Mouse (Mus musculus) forebrain, embryonic 13.5 days (tissue): ENCODE data around the gene Prps1. TPM values are rescaled to one million over a fixed set of nuclear protein-coding genes. Genes with fewer than 3 reads are reported as not detected.
"Not testable (repeated sequence)": the region's sequence is repeated elsewhere in the genome, so short reads cannot be mapped to it uniquely, and the experiment has no call there.

Experiments used
- ATAC-seq: fragments of 200-750 bp; cut with Nextera tagmentation; 2 replicates; pipeline ENCODE4 v1.8.0; 2017
- H3K27ac ChIP-seq: fragments of 300-500 bp; sonication (generic); 2 replicates; pipeline ENCODE4 v1.5.1; 2015; ENCODE audit warnings: inconsistent platforms, mild to moderate bottlenecking, moderate library complexity
- H3K27me3 ChIP-seq: fragments of 300-500 bp; sonication (generic); 2 replicates; pipeline ENCODE4 v1.6.1; 2015; ENCODE audit warnings: mild to moderate bottlenecking, inconsistent platforms
- H3K36me3 ChIP-seq: fragments of 300-500 bp; sonication (generic); 2 replicates; pipeline ENCODE4 v1.6.1; 2015; ENCODE audit warnings: mild to moderate bottlenecking, inconsistent platforms; ENCODE audit not compliant: poor library complexity, severe bottlenecking
- H3K4me1 ChIP-seq: fragments of 300-500 bp; sonication (generic); 2 replicates; pipeline ENCODE4 v1.6.1; 2015; ENCODE audit warnings: inconsistent platforms
- H3K4me2 ChIP-seq: fragments of 300-500 bp; sonication (generic); 2 replicates; pipeline ENCODE4 v1.6.1; 2015; ENCODE audit warnings: inconsistent platforms, mild to moderate bottlenecking, moderate library complexity
- H3K4me3 ChIP-seq: fragments of 300-500 bp; sonication (generic); 2 replicates; pipeline ENCODE4 v1.5.1; 2015; ENCODE audit warnings: mild to moderate bottlenecking, inconsistent platforms
- H3K9ac ChIP-seq: fragments of 300-500 bp; sonication (generic); 2 replicates; pipeline ENCODE4 v1.6.1; 2015; ENCODE audit warnings: mild to moderate bottlenecking, inconsistent platforms
- H3K9me3 ChIP-seq: fragments of 300-500 bp; sonication (generic); replicated peaks from 2 replicates; pipeline ENCODE4 v1.6.1; 2016; ENCODE audit warnings: inconsistent platforms
- WGBS: fragments of 180-500 bp; shearing (Covaris S2); methylation state at CpG from one replicate; pipeline ENCODE4 v1.1.7; 2015; 5-methylcytosine and 5-hydroxymethylcytosine counted together
- polyA plus RNA-seq: library from polyadenylated mRNA; unstranded; fragments of >200 nt; fragmentation: Nextera tagmentation; extraction: Ambion mirVana; gene quantifications from 2 replicates; pipeline ENCODE4 v1.2.1, GENCODE M21; 2015

Prps1 gene
- polyA plus RNA-seq, 1 experiment from 2014 or later = 66.1 TPM

DNA sequence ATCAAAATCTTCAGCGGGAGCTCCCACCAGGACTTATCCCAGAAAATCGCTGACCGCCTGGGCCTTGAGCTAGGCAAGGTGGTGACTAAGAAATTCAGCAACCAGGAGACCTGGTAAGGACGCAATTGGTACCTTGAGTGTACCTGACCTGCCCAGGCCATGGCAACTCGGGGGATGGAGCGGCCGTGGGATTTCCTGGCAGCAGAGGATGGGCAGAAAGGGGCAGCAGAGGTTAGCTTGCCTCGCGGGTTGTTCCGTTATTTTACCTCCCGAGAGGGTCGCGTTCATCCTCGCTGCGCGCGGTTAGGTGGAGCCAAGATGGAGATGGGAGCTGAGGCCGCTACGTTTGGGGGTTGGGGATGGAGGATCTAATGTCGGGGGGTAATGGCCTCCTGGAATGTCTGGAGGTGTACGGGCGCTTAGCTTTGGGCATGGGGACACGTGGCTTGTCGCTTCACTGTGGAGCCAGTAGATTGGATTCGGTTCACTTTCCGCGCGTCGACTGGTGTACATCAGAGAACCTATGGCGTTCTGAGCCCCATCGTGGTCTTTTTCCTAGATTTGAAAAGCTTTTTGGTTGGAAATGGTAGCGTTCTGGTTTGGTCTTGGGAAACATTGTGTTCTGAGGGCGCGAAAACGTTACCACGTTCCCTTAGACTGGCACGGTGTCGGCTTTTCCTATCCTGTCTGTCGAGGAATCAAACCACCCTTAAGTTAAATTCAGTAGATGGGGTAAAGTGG is 508 bp downstream of the Prps1 start:
- H3K4me1 ChIP-seq = no peaks in the 10 kb centered on the region; the same call in 1 of the 2 replicates
- peak overlapping the region; percentile 59 for H3K4me2 ChIP-seq
- H3K27ac ChIP-seq = no peak overlapping the region
- H3K9ac ChIP-seq = peak overlapping the region; percentile 59
- H3K9me3 ChIP-seq = no peaks in the 10 kb centered on the region
- peak; percentile 73 for ATAC-seq
- H3K27me3 ChIP-seq = no peaks in the 10 kb centered on the region
- peak overlapping the region; percentile 56 for H3K4me3 ChIP-seq
- whole genome bisulfite sequencing = 19% methylated on average over 33 of the region's 39 CpGs
- H3K36me3 ChIP-seq = no peaks in the 10 kb centered on the region

GRCm38 (mm10) chrX:140457502-140457901 is 1.1 kb downstream of the Prps1 start:
- ATAC-seq = peak; percentile 17; the same call in 1 of the 2 replicates
- no peaks in the 10 kb centered on the region; the same call in 1 of the 2 replicates for H3K4me1 ChIP-seq
- H3K9me3 ChIP-seq = no peaks in the 10 kb centered on the region
- peak overlapping the region; percentile 56 for H3K4me3 ChIP-seq
- peak overlapping the region; percentile 59 for H3K4me2 ChIP-seq
- no peaks in the 10 kb centered on the region for H3K27me3 ChIP-seq
- H3K27ac ChIP-seq = no peak overlapping the region
- H3K36me3 ChIP-seq = no peaks in the 10 kb centered on the region
- 24% methylated on average over 12 of the region's 12 CpGs for WGBS
- H3K9ac ChIP-seq = peak overlapping the region; percentile 59; the same call in 1 of the 2 replicates

- ATAC-seq = no peak
- H3K4me1 ChIP-seq = no peaks in the 10 kb centered on the region
- H3K4me3 ChIP-seq = no peak overlapping the region
- no peak overlapping the region for H3K9ac ChIP-seq
- H3K36me3 ChIP-seq = peaks cover 6% of the 10 kb centered on the region; the same call in 1 of the 2 replicates
- 0 out of 2 replicates have a peak, but pooled peaks cover 2% of the 10 kb centered on the region for H3K27me3 ChIP-seq
- H3K27ac ChIP-seq = no peak overlapping the region
- H3K4me2 ChIP-seq = no peak overlapping the region
- no peaks in the 10 kb centered on the region for H3K9me3 ChIP-seq
- 89% methylated on average over 6 of the region's 6 CpGs for WGBS
Observed at GRCm38 (mm10) chrX:140478231-140478630, 21.8 kb downstream of the Prps1 start.

DNA sequence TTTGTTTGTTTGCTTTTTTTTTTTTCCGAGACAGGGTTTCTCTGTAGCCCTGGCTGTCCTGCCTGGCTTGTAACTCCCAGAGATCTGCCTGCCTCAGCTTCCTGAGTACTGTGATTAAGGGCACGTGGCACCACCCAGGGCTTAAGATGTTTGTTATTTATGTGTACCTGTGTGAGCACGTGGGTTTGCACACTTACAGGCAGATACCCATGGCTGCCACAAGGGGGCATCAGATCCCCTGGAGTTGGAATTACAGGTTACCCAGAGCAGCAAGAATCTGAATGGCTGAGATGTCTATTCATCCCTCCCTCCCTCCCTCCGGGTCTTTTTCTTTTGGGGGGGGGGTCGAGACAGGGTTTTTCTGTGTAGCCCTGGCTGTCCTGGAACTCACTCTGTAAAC is 22.8 kb downstream of the Prps1 start:
- ATAC-seq = no peak
- Histone ChIP-seq H3K9me3 (no peaks in the 10 kb centered on the region), H3K36me3 (peaks cover 6% of the 10 kb centered on the region; the same call in 1 of the 2 replicates), H3K27me3 (0 out of 2 replicates have a peak, but pooled peaks cover 2% of the 10 kb centered on the region), H3K9ac (no peak overlapping the region), H3K4me3 (no peak overlapping the region), H3K4me2 (no peak overlapping the region), H3K27ac (no peak overlapping the region), H3K4me1 (no peaks in the 10 kb centered on the region)
- WGBS = 59% methylated on average over 4 of the region's 5 CpGs

DNA sequence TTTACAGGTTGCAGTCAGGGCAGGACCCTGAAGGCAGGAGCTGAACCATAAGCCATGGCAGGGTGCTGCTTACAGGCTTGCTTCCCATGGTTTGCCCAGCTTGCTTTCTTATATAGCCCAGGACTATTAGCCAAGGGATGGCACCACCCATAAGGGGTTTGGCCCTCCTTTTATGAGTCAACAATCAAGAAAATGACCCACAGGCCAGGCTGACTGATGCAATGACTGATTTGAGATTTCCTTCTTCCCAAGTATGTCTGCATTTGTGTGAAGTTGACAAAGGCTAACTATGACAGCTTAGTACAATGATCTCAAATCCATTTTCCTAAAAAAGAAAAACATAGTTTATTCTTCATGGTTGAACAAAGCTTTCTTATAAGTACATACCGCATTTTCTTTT is 32.8 kb downstream of the Prps1 start:
- no peaks in the 10 kb centered on the region for H3K36me3 ChIP-seq
- H3K4me2 ChIP-seq = no peak overlapping the region
- 84% methylated on average over 1 of the region's 1 CpGs for WGBS
- H3K4me3 ChIP-seq = no peak overlapping the region
- no peak for ATAC-seq
- no peaks in the 10 kb centered on the region for H3K9me3 ChIP-seq
- peaks cover 20% of the 10 kb centered on the region; the same call in 1 of the 2 replicates for H3K27me3 ChIP-seq
- no peak overlapping the region for H3K27ac ChIP-seq
- no peak overlapping the region for H3K9ac ChIP-seq
- H3K4me1 ChIP-seq = no peaks in the 10 kb centered on the region

DNA sequence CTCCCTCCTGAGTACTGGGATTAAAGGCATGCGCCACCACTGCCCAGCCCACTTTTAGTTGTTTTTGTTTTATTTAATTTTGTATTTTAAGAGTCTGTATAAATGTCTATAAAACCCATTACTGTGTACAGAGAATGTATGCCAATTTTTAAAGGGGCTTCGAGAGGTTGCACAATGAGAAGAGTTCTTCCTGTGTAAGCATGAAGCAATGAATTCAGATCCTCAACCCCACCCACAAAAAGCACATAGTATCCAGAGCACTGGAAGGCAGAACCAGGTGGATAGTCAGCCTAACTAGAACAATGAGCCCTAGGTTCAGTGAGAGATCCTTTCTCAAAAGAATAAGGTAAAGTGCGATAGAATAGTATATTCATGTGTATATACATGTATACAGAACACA is 33.8 kb downstream of the Prps1 start:
- Histone ChIP-seq H3K4me1 (no peaks in the 10 kb centered on the region), H3K9ac (no peak overlapping the region), H3K4me3 (no peak overlapping the region), H3K4me2 (no peak overlapping the region), H3K27me3 (peaks cover 20% of the 10 kb centered on the region; the same call in 1 of the 2 replicates), H3K27ac (no peak overlapping the region), H3K9me3 (no peaks in the 10 kb centered on the region), H3K36me3 (no peaks in the 10 kb centered on the region)
- ATAC-seq = no peak
- 84% methylated on average over 3 of the region's 3 CpGs for WGBS

GRCm38 (mm10) chrX:140491884-140492571 is 35.6 kb downstream of the Prps1 start:
- no peak overlapping the region for H3K4me3 ChIP-seq
- no peaks in the 10 kb centered on the region for H3K36me3 ChIP-seq
- no peaks in the 10 kb centered on the region for H3K4me1 ChIP-seq
- H3K27ac ChIP-seq = no peak overlapping the region
- no peak overlapping the region for H3K9ac ChIP-seq
- H3K27me3 ChIP-seq = peaks cover 20% of the 10 kb centered on the region; the same call in 1 of the 2 replicates
- no peak overlapping the region for H3K4me2 ChIP-seq
- no peak for ATAC-seq
- no peaks in the 10 kb centered on the region for H3K9me3 ChIP-seq
- WGBS = 60% methylated on average over 10 of the region's 10 CpGs

GRCm38 (mm10) chrX:140493527-140494029 is 37.2 kb downstream of the Prps1 start:
- WGBS = 66% methylated on average over 7 of the region's 7 CpGs
- Histone ChIP-seq H3K4me3 (no peak overlapping the region), H3K9me3 (no peaks in the 10 kb centered on the region), H3K9ac (no peak overlapping the region), H3K27ac (no peak overlapping the region), H3K4me2 (no peak overlapping the region), H3K36me3 (no peaks in the 10 kb centered on the region), H3K4me1 (no peaks in the 10 kb centered on the region), H3K27me3 (peaks cover 20% of the 10 kb centered on the region; the same call in 1 of the 2 replicates)
- ATAC-seq = no peak

DNA sequence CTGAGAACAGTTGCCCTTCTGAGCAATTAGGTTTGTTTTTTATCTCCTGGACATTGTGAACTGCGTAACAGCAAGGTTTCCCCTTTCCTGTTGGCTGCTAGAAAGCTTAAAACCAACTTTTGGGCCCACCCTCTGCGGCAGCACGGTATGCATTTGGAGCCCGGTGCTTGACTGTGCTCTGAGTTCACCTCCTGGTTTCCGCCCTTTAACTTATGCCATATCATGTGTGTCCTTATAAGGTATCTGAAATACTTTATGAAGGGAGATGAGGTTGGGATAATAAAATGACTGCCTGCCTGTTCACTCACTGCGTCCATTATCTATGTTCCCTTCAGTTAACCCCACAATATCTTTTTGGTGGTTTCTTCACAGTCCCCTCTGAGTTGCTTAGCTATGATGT is 37.8 kb downstream of the Prps1 start:
- Histone ChIP-seq H3K36me3 (no peaks in the 10 kb centered on the region), H3K4me1 (no peaks in the 10 kb centered on the region), H3K9ac (no peak overlapping the region), H3K27ac (no peak overlapping the region), H3K4me2 (no peak overlapping the region), H3K27me3 (peaks cover 18% of the 10 kb centered on the region; the same call in 1 of the 2 replicates), H3K4me3 (no peak overlapping the region), H3K9me3 (no peaks in the 10 kb centered on the region)
- 92% methylated on average over 6 of the region's 6 CpGs for WGBS
- ATAC-seq = no peak

DNA sequence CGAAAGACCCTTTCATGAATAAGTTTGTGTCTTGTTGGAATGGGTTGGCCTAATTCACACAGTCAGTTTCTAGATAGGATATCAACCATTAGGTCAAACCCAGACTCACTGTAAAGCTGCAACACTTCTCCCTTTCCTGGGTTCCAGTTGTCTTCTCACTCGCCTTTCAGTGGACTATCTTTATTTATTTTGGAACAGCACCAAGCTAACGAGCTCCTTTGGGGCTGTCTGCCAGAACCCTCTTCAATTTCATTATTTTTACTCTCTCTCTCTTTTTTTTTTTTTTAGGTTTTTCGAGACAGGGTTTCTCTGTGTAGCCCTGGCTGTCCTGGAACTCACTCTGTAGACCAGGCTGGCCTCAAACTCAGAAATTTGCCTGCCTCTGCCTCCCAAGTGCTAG is 42.0 kb downstream of the Prps1 start:
- not testable (repeated sequence) for H3K36me3 ChIP-seq, H3K9ac ChIP-seq, H3K9me3 ChIP-seq, H3K4me2 ChIP-seq, ATAC-seq, H3K4me1 ChIP-seq, H3K4me3 ChIP-seq, H3K27ac ChIP-seq, H3K27me3 ChIP-seq
- WGBS = 64% methylated on average over 4 of the region's 4 CpGs

- 80% methylated on average over 5 of the region's 5 CpGs for WGBS
- Histone ChIP-seq H3K27me3 (no peaks in the 10 kb centered on the region; the same call in 1 of the 2 replicates), H3K9me3 (no peaks in the 10 kb centered on the region), H3K36me3 (no peaks in the 10 kb centered on the region), H3K4me3 (no peak overlapping the region), H3K27ac (no peak overlapping the region), H3K9ac (no peak overlapping the region), H3K4me1 (no peaks in the 10 kb centered on the region), H3K4me2 (no peak overlapping the region)
- ATAC-seq = no peak
Observed at GRCm38 (mm10) chrX:140500306-140500705, 43.9 kb downstream of the Prps1 start.
